Mouse (Mus musculus) small intestine, adult 2 months (tissue): ENCODE results near the gene Ric8b. TPM values are rescaled to one million over a fixed set of nuclear protein-coding genes. Genes with fewer than 3 reads are reported as not detected.

Experiments used
- H3K27ac ChIP-seq: fragments of 200-500 bp; 2 replicates; pipeline ENCODE4 v1.5.1; 2012; ENCODE audit warnings: low read depth, low read length, control low read depth, inconsistent platforms; ENCODE audit not compliant: insufficient read depth
- H3K27me3 ChIP-seq: fragments of 200-500 bp; 2 replicates; pipeline ENCODE4 v1.6.1; 2012; ENCODE audit warnings: mild to moderate bottlenecking, moderate library complexity, low read length, inconsistent platforms; ENCODE audit not compliant: control insufficient read depth, insufficient read depth
- H3K36me3 ChIP-seq: fragments of 200-500 bp; 2 replicates; pipeline ENCODE4 v1.6.1; 2012; ENCODE audit warnings: mild to moderate bottlenecking, low read length, control low read depth, inconsistent platforms; ENCODE audit not compliant: control insufficient read depth, insufficient read depth
- H3K4me1 ChIP-seq: fragments of 200-500 bp; 2 replicates; pipeline ENCODE4 v1.6.1; 2012; ENCODE audit warnings: low read length, inconsistent platforms, mixed read lengths; ENCODE audit not compliant: control insufficient read depth, insufficient read depth, insufficient read length
- H3K4me3 ChIP-seq: fragments of 200-500 bp; 2 replicates; pipeline ENCODE4 v1.5.1; 2012; ENCODE audit warnings: low read depth, mild to moderate bottlenecking, control low read depth, inconsistent platforms, low read length, moderate library complexity
- CTCF ChIP-seq: fragments of 200-500 bp; IDR thresholded peaks from 2 replicates; pipeline ENCODE4 v1.5.1; 2012; ENCODE audit warnings: low read depth, mild to moderate bottlenecking, control low read depth, inconsistent platforms, low read length, moderate library complexity, mixed read lengths; ENCODE audit not compliant: insufficient replicate concordance, insufficient read length; ENCODE audit errors: extremely low read depth
- POLR2A ChIP-seq: fragments of 200-500 bp; IDR thresholded peaks from 2 replicates; pipeline ENCODE4 v1.6.1; 2012; ENCODE audit warnings: low read depth, mild to moderate bottlenecking, control low read depth, inconsistent platforms, low read length, moderate library complexity
- whole genome bisulfite sequencing: fragments of 180-500 bp; shearing (Covaris S2); methylation state at CpG from one replicate; pipeline ENCODE4 v1.1.7; 2018; 5-methylcytosine and 5-hydroxymethylcytosine counted together
- polyA plus RNA-seq: library from polyadenylated mRNA; depleted of rRNA; stranded (reverse); fragments of >200 nt; gene quantifications from 2 replicates; pipeline ENCODE4 v1.2.3, GENCODE M21; 2012

The Ric8b gene
- polyA plus RNA-seq, 1 experiment: 4.2 TPM

DNA sequence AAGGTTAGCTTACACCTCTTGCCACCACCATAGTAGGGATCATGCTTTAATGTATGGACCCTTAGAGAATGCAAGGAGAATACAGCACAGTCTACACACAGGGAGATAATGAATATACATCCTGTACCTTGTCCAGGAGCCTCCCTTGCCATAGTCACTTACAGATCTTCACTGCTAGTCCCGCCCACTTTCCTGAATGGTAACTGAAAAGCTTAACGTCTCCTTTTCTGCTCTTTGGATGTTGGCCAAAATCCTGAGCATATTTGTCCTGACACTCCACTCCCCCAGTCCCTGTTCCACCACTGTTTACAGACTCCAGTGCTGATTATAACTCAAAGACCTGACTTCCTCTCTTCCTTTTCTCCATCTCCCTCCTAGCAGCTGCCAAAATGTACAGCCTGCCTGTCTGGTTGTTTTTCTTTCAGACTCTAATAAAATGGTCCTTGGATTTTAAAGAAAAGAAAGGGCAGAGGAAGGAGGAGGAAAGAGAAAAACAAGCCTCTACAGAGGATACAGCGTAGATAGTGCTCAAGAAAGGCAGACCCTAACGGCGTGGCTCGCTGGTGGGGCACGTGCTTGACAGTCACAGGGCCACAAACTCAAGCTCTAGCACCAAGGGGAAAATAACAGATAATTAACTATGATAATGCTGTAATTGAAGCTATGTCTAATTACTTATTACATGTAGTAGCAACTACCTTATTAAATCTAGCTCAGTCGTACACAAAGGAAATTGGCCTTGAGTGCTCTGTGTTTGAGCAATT is 59.4 kb downstream of the Ric8b start:
- Histone ChIP-seq H3K36me3 (peaks cover 15% of the 10 kb centered on the region), H3K27ac (no peak overlapping the region), H3K27me3 (no peaks in the 10 kb centered on the region), H3K4me3 (no peak overlapping the region), H3K4me1 (no peaks in the 10 kb centered on the region; the same call in 1 of the 2 replicates)
- WGBS: 72% methylated on average over 8 of the region's 8 CpGs
- TF ChIP-seq POLR2A (no peak), CTCF (no peak)

DNA sequence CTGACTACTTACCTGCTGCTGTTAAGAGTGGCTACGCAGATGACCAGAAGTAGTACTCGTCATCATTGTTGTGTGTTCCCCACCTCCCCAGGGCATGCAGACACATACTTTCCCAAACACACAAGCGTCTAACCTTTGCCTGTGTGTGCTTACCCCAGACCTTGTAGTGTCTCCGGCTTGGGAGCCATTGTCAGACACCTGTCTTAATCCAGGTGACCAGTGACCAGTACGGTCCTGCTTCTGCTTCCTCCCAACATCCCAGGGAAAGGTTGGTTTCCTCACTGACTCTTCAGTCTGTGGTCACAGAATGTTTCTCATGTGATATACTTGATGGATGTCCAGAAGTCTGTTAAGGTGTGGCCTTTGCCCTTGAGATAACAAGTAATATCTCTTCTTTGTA is 62.9 kb downstream of the Ric8b start:
- H3K27me3 ChIP-seq: no peaks in the 10 kb centered on the region
- no peak overlapping the region for H3K27ac ChIP-seq
- no peaks in the 10 kb centered on the region; the same call in 1 of the 2 replicates for H3K4me1 ChIP-seq
- 89% methylated on average over 5 of the region's 5 CpGs for WGBS
- H3K36me3 ChIP-seq: peaks cover 20% of the 10 kb centered on the region
- H3K4me3 ChIP-seq: no peak overlapping the region
- TF ChIP-seq POLR2A (no peak), CTCF (no peak)

DNA sequence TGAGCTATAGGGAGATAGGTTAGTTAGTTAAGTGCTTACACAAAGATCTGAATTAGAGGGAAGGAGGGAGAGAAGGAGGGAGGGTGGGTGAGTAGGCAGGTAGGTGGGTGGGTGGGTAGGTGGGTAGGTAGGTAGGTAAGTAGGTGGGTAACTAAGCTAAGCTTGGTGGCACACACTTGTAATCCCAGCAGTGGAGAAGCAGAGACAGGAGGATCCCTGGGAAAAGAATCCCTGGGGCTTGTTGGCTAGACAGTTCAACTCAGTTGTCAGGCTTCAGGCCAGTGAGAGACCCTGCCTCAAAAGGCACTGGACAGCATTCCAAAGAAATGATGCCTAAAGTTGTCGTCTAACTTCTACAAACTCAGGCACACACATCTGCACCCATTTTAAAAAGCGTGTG is 64.0 kb downstream of the Ric8b start:
- Histone ChIP-seq H3K36me3 (peaks cover 18% of the 10 kb centered on the region), H3K27ac (no peak overlapping the region), H3K4me1 (no peaks in the 10 kb centered on the region), H3K27me3 (no peaks in the 10 kb centered on the region), H3K4me3 (no peak overlapping the region)
- no peak for TF ChIP-seq CTCF
- no peak for TF ChIP-seq POLR2A
- WGBS: 91% methylated on average over 2 of the region's 2 CpGs

DNA sequence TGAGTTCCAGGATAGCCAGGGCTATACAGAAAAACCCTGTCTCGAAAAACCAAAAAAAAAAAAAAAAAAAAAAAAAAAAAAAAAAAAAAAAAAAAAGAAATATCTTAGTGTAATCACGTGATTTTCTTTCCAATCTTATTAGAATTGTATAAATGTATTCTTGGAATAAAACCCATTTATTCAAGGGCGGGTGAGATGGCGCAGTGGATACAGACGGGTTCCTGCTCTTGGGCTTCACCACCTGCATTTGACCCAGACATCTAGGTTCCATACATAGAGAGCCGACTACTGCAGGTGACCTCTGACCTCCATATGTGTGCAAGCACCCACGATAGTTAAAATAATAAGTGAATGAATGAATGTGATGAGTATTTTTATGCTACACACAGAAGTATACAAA is 65.3 kb downstream of the Ric8b start:
- Histone ChIP-seq H3K4me1 (no peaks in the 10 kb centered on the region), H3K36me3 (peaks cover 21% of the 10 kb centered on the region), H3K4me3 (no peak overlapping the region)

DNA sequence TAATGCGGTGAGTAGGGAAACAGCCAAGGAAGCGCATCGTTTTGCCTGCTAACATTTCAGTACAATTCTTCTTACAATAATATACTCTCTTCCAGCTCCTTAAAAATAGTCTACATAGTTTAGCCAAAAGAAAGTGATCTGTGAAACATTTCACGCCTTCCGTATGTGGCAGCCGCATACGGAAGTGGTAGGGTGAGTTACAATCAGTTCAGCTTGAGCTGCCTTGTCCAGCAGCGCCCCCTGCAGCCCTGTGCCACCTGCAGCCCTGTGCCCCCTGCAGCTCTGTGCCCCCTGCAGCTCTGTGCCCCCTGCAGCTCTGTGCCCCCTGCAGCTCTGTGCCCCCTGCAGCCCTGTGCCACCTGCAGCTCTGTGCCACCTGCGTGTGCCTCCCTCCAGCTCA is 68.5 kb downstream of the Ric8b start:
- H3K4me1 ChIP-seq: no peaks in the 10 kb centered on the region
- H3K4me3 ChIP-seq: no peak overlapping the region
- peaks cover 22% of the 10 kb centered on the region for H3K36me3 ChIP-seq
- H3K27ac ChIP-seq: no peak overlapping the region
- peak; percentile 41; the same call in 1 of the 2 replicates for TF ChIP-seq CTCF
- no peak for TF ChIP-seq POLR2A
- 87% methylated on average over 9 of the region's 9 CpGs for WGBS
- H3K27me3 ChIP-seq: no peaks in the 10 kb centered on the region

More for the DNA sequence above, 65.3 kb downstream of the Ric8b start:
- Histone ChIP-seq H3K27ac (no peak overlapping the region), H3K27me3 (no peaks in the 10 kb centered on the region)
- WGBS: 77% methylated on average over 7 of the region's 7 CpGs
- TF ChIP-seq POLR2A (no peak), CTCF (no peak)

DNA sequence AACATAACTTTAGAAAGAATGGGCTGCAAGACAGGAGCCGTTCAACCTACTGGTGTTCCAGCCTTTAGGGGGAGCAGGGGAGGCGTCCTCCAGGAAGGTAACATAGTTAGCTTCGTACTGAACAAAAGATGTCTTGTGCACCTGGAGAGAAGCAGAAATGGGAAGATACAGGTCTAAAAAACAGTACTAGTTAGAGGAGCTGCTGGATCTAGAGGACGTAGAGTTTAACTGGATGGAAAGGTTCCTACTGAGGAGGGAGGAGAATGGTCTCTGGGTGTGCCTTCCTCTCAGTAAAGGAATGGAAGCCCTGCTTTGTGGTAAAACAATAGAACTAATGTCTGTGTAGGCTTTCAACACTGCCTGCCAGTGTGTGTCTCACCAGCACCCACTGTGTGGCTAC is 70.2 kb downstream of the Ric8b start:
- Histone ChIP-seq H3K4me3 (no peak overlapping the region), H3K4me1 (no peaks in the 10 kb centered on the region), H3K27ac (no peak overlapping the region), H3K27me3 (no peaks in the 10 kb centered on the region), H3K36me3 (peaks cover 21% of the 10 kb centered on the region)
- TF ChIP-seq CTCF (no peak), POLR2A (no peak)
- WGBS: 80% methylated on average over 4 of the region's 4 CpGs

DNA sequence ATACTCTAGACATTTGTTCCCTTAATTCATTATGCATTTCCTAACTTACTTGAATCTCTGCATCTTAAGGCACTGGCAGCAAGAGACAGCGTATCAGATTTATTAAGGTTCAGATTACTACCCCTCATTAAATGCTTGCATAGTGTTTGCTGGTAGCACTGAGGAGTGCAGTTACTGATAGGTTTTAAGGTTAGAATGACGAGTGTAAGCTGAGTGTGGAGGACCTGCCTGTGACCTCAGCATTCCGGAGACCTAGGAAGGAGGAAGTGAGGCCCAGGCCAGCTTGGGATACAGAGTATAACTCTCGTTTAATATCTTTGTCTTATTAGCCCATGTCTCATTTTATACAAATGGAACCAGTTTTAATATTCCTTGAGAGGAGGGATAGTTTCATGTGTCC is 71.2 kb downstream of the Ric8b start:
- WGBS: 83% methylated on average over 4 of the region's 4 CpGs
- Histone ChIP-seq H3K36me3 (peaks cover 20% of the 10 kb centered on the region), H3K4me3 (no peak overlapping the region), H3K4me1 (no peaks in the 10 kb centered on the region), H3K27me3 (no peaks in the 10 kb centered on the region), H3K27ac (no peak overlapping the region)
- TF ChIP-seq CTCF: no peak
- no peak for TF ChIP-seq POLR2A
